Mouse (Mus musculus): ENCODE measurements around the gene Fabp7. TPM values are rescaled to one million over a fixed set of nuclear protein-coding genes. Genes with fewer than 3 reads are reported as not detected.
A peak's percentile ranks its signal among the peaks of the same experiment; 100 is the strongest.

The Fabp7 gene
- polyA plus RNA-seq, 1 experiment: 0.16 TPM

DNA sequence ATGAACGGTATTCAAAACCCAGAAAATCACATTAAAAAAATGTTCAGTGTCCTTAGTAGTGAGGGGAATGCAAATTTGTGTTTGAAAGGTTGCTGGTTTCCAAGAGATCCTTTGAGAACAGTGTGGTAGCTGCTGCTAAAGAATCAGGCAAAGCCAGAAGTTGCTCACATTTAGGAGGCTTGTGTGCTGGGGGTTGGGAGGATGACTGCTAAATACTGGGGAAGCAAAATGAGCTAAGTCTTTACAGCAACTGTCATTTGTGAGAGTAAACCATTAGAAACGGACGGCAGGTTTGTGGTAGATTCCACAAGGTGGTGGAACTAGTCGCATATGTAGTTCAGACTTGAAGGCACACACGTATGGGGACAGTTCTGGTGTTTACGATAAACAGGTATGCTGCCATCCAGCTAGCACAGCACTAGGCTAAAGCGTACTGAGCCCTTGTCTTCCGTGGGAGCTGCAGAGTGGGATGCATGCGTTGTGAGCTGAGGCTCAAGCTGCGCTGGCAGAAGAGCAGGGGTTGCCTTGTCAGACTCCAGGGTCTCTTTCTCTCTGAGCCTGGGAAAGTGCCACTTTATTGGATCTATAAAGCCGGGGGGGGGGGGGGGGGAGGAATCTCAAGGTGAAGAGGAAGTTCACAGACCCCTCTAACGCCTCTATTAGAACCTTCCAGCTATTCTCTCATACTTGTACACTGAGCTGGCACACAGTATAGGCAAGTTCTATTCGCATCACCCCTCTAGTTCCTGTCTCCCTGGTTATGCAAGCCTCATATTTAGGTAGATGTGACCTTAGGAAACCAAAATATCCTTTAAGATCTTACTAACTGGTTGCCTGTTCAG lies 1.2 kb upstream of the Fabp7 start:
- Histone ChIP-seq H3K4me1 (replicated peaks; ENCODE audit: control insufficient read depth, insufficient read depth, low read length) (no peaks in the 10 kb centered on the region), H3K27ac (ENCODE audit: control insufficient read depth, insufficient read depth, low read length) (no peak overlapping the region), H3K36me3 (ENCODE audit: control insufficient read depth, insufficient read depth, low read length) (no peaks in the 10 kb centered on the region), H3K4me3 (ENCODE audit: control insufficient read depth, insufficient read depth, low read length) (no peak overlapping the region), H3K27me3 (ENCODE audit: control insufficient read depth, insufficient read depth, low read length) (no peaks in the 10 kb centered on the region)
- DNase-seq: no peak
- TF ChIP-seq CTCF (IDR thresholded peaks at IDR 0.05; ENCODE audit: borderline replicate concordance, control insufficient read depth, extremely low read depth, insufficient read depth, low read length, poor library complexity) (no peak), POLR2A (IDR thresholded peaks at IDR 0.05; ENCODE audit: control insufficient read depth, extremely low read depth, insufficient read depth, low read length, poor library complexity) (no peak)
- 78% methylated on average over 13 of the region's 13 CpGs for WGBS

DNA sequence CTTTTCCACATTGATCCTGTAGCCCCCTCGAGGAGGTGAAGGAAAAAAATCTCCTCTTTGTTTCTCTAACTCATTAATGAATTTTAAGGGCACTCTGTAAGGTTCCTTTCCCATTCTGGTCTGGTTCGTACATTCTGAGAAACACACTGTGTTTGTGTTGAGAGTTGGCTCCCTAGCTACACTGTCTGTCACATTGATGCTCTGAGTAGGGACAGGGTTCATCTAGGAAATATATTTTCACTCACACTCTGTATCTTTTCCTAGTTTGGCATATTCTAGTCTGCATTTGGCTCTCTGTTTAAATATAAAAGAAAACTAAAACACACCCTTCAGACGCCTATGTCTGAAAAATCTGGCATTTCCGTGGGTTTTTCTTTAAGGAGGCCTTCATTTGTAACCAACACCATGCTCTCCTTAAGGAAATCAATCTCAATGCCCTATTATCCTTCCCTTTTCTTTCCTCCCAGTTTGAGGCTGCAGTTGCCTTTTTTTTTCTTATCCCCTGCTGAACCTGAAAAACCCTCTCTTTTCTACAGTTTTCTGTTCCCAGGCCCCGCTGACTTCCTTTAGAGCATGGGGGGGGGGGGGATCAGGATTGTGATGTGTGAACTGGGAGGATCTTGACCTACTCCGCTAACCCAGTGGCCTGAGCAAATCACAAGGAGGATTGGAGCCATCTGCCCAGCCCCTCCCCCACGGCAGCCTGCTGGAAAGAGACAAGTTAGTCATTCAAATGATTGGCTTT lies 378 bp upstream of the Fabp7 start:
- Histone ChIP-seq H3K27me3 (ENCODE audit: control insufficient read depth, insufficient read depth, low read length) (no peaks in the 10 kb centered on the region), H3K4me1 (replicated peaks; ENCODE audit: control insufficient read depth, insufficient read depth, low read length) (no peaks in the 10 kb centered on the region), H3K27ac (ENCODE audit: control insufficient read depth, insufficient read depth, low read length) (no peak overlapping the region), H3K4me3 (ENCODE audit: control insufficient read depth, insufficient read depth, low read length) (no peak overlapping the region), H3K36me3 (ENCODE audit: control insufficient read depth, insufficient read depth, low read length) (no peaks in the 10 kb centered on the region)
- no peak for DNase-seq
- TF ChIP-seq CTCF (IDR thresholded peaks at IDR 0.05; ENCODE audit: borderline replicate concordance, control insufficient read depth, extremely low read depth, insufficient read depth, low read length, poor library complexity): no peak
- TF ChIP-seq POLR2A (IDR thresholded peaks at IDR 0.05; ENCODE audit: control insufficient read depth, extremely low read depth, insufficient read depth, low read length, poor library complexity): no peak
- 67% methylated on average over 7 of the region's 7 CpGs for WGBS

DNA sequence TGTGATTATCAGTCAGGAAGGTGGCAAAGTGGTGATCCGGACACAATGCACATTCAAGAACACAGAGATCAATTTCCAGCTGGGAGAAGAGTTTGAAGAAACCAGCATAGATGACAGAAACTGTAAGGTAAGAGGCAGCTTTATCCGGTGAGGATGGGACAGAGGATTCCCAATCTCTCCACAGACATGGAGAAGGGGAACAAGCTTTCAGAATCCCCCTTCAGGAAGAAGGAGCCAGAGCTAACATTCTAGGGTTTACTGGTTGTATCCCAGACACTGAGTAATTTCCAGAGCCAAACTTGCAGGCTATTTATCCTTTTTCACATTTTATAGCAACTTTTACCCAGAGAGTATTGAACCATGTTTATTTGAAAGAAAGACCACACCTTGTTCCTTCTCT lies 871 bp downstream of the Fabp7 start:
- Histone ChIP-seq H3K27me3 (ENCODE audit: control insufficient read depth, insufficient read depth, low read length) (no peaks in the 10 kb centered on the region), H3K27ac (ENCODE audit: control insufficient read depth, insufficient read depth, low read length) (no peak overlapping the region), H3K4me3 (ENCODE audit: control insufficient read depth, insufficient read depth, low read length) (no peak overlapping the region), H3K4me1 (replicated peaks; ENCODE audit: control insufficient read depth, insufficient read depth, low read length) (no peaks in the 10 kb centered on the region), H3K36me3 (ENCODE audit: control insufficient read depth, insufficient read depth, low read length) (no peaks in the 10 kb centered on the region)
- 96% methylated on average over 2 of the region's 2 CpGs for WGBS
- TF ChIP-seq CTCF (IDR thresholded peaks at IDR 0.05; ENCODE audit: borderline replicate concordance, control insufficient read depth, extremely low read depth, insufficient read depth, low read length, poor library complexity): no peak
- no peak for DNase-seq

DNA sequence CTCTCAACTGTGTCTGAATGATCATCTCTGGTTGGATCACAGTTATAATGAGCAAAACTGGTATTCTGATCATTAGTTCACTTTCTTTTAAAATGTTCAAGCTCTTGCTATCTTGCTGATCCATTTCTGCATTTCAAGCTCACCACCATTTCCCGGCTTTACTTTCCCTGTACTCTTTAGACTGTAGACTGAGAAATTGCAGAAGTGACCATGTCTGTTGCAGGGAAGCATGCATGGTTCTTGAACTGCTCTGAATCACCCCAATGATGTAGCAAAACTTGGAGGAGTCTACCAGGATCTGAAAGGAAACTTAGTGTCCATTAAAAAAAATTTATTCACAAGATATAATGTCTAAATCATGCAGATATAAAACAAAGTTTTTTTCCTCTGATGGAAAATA lies 8.3 kb downstream of the Fabp7 start:
- Histone ChIP-seq H3K36me3 (ENCODE audit: control insufficient read depth, insufficient read depth, low read length) (no peaks in the 10 kb centered on the region), H3K27ac (ENCODE audit: control insufficient read depth, insufficient read depth, low read length) (no peak overlapping the region), H3K4me3 (ENCODE audit: control insufficient read depth, insufficient read depth, low read length) (no peak overlapping the region), H3K27me3 (ENCODE audit: control insufficient read depth, insufficient read depth, low read length) (no peaks in the 10 kb centered on the region), H3K4me1 (replicated peaks; ENCODE audit: control insufficient read depth, insufficient read depth, low read length) (peaks cover 11% of the 10 kb centered on the region)
- DNase-seq: no peak
- WGBS: 78% methylated on average over 1 of the region's 1 CpGs
- TF ChIP-seq CTCF (IDR thresholded peaks at IDR 0.05; ENCODE audit: borderline replicate concordance, control insufficient read depth, extremely low read depth, insufficient read depth, low read length, poor library complexity): no peak
- no peak for TF ChIP-seq POLR2A (IDR thresholded peaks at IDR 0.05; ENCODE audit: control insufficient read depth, extremely low read depth, insufficient read depth, low read length, poor library complexity)

DNA sequence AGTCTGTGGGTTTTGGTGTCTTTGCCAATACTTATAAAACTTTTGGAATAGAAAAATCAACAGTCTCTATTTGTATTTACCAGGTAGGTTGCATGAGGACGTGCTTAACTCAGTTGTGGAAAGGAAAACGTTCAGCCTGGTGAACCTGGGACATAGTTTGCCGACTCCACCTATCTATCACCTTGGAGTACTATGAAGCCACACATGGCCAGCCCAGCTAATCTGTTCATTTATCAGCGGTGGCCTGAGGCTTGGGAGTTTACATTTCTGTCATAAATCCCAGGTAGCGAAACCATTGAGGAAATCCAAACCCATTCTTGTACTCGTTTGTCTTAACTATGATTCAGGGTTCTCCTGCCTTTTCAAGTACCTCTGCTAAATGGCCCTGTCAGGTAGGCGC lies 9.3 kb downstream of the Fabp7 start, which contains the start of gene Smpdl3a:
TSS of gene Smpdl3a (plus strand) at position 318 of the 400 bp plus-strand sequence.
- H3K4me1 ChIP-seq (replicated peaks; ENCODE audit: control insufficient read depth, insufficient read depth, low read length): peaks cover 11% of the 10 kb centered on the region
- no peaks in the 10 kb centered on the region for H3K36me3 ChIP-seq (ENCODE audit: control insufficient read depth, insufficient read depth, low read length)
- H3K27me3 ChIP-seq (ENCODE audit: control insufficient read depth, insufficient read depth, low read length): no peaks in the 10 kb centered on the region
- DNase-seq: no peak
- 89% methylated on average over 7 of the region's 7 CpGs for WGBS
- TF ChIP-seq CTCF (IDR thresholded peaks at IDR 0.05; ENCODE audit: borderline replicate concordance, control insufficient read depth, extremely low read depth, insufficient read depth, low read length, poor library complexity) (no peak), POLR2A (IDR thresholded peaks at IDR 0.05; ENCODE audit: control insufficient read depth, extremely low read depth, insufficient read depth, low read length, poor library complexity) (no peak)
- H3K27ac ChIP-seq (ENCODE audit: control insufficient read depth, insufficient read depth, low read length): peak within 1 kb of the TSS; percentile 27
- H3K4me3 ChIP-seq (ENCODE audit: control insufficient read depth, insufficient read depth, low read length): peak within 1 kb of the TSS; percentile 64

DNA sequence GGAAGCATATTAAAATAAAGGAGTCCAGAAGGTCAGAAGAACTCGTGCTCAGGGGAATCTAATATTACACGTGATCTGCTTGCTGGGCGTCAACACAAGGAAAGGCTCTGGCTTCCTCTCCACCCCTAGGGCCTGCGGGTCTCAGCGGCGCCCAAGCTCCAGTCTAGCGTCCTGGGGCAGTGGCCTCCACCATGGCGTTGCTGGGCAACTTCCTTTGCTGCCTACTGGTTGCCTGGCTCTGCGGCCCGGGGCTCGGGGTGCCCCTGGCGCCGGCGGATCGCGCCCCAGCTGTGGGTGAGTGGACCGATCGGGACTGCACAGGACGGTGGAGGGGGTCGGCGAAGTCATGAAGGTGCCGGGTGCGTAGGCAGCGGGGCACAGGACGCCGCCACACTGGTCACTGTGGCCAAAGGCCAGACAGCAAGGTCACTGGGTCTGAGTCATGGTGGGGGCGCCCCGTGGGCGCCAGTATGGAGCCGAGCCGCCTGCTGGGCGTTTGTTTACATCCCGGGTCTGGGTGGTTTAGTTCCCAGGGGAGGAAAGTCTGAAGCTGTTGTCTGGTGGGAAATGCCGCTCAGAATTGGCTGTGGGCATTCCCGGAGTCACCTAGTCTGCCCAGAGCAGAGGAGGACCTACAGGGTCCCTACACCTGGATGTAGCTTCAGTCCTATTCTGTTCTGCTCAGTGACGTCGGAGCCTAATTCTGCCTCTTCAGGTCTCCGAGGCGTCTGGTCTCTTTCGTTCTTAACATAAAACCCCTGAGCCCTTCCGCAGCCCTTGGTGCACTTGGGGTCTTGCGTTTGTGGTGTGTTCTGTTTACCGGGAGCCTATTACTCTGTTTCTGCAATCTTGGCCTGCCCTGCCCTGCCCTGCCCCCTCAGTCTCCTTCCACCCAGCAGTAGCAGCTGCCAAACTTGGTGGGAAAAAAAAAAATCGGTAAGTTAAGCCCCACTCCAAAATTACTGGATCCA lies 10.1 kb downstream of the Fabp7 start:
- Histone ChIP-seq H3K27ac (ENCODE audit: control insufficient read depth, insufficient read depth, low read length) (peak overlapping the region; percentile 27), H3K36me3 (ENCODE audit: control insufficient read depth, insufficient read depth, low read length) (no peaks in the 10 kb centered on the region), H3K4me3 (ENCODE audit: control insufficient read depth, insufficient read depth, low read length) (peak overlapping the region; percentile 64), H3K27me3 (ENCODE audit: control insufficient read depth, insufficient read depth, low read length) (no peaks in the 10 kb centered on the region), H3K4me1 (replicated peaks; ENCODE audit: control insufficient read depth, insufficient read depth, low read length) (peaks cover 11% of the 10 kb centered on the region)
- WGBS: 1% methylated on average over 44 of the region's 44 CpGs
- TF ChIP-seq POLR2A (IDR thresholded peaks at IDR 0.05; ENCODE audit: control insufficient read depth, extremely low read depth, insufficient read depth, low read length, poor library complexity): peak; percentile 29; the same call in 1 of the 2 replicates
- TF ChIP-seq CTCF (IDR thresholded peaks at IDR 0.05; ENCODE audit: borderline replicate concordance, control insufficient read depth, extremely low read depth, insufficient read depth, low read length, poor library complexity): no peak; the same call in 1 of the 2 replicates
- DNase-seq: peak; percentile 44

All from thymus, adult 2 months (tissue).